ENCODE assay signal across 12 mouse cellular contexts in genomic region chr16:21315751-21316151, GRCm38 (mm10).
DNase-seq lines count a peak whose midpoint lies in the region; ATAC-seq and TF ChIP-seq lines count a peak whose summit lies in the region.
"Had no signal": no experiment of that assay in that cellular context is flagged by ENCODE, and none has a peak within 500 bp of the region (broad histone marks: within the 10 kb centered on the region; RNA-seq: fewer than 3 reads in every experiment).

No protein-coding gene starts in this region.

- in situ Hi-C loops in Patski (cut with MboI; ENCODE audit: low pct_unique_long_range_greater_than_20kb), result no loop called here

- 30% methylated on average over 6 of the region's 6 CpGs for WGBS in limb, embryonic 14.5 days

- peaks cover 41% of the 10 kb centered on the region for H3K4me1 ChIP-seq in limb, embryonic 14.5 days (ENCODE audit: control insufficient read depth, insufficient read depth, low read length)

- ATAC-seq in Patski, result peak; percentile 18
- no peak for ATAC-seq in limb, embryonic 14.5 days (ENCODE audit: low FRiP score, low read depth)

- no peak overlapping the region for H3K4me2 ChIP-seq in limb, embryonic 14.5 days (replicated peaks; ENCODE audit: low read depth, low read length, severe bottlenecking)

- TF ChIP-seq POLR2A in limb, embryonic 14.5 days (IDR thresholded peaks at IDR 0.05; ENCODE audit: borderline replicate concordance, extremely low read depth, insufficient read depth, insufficient read length), result no peak

- no peak overlapping the region for H3K9ac ChIP-seq in limb, embryonic 14.5 days (ENCODE audit: low read depth, low read length, severe bottlenecking)
- H3K9ac ChIP-seq: liver, embryonic 14.5 days had no signal

- H3K36me3 ChIP-seq in limb, embryonic 14.5 days (ENCODE audit: control insufficient read depth, insufficient read depth, low read length), result no peaks in the 10 kb centered on the region

- H3K27ac ChIP-seq in limb, embryonic 14.5 days (replicated peaks; ENCODE audit: low read depth, low read length), result no peak overlapping the region
- H3K27ac ChIP-seq: liver, embryonic 14.5 days had no signal

- H3K9me3 ChIP-seq in limb, embryonic 14.5 days (ENCODE audit: control insufficient read depth, low read length), result no peaks in the 10 kb centered on the region

- no peak overlapping the region for H3K4me3 ChIP-seq in limb, embryonic 14.5 days (replicated peaks; ENCODE audit: low read length)

- DNase-seq in left cerebral cortex, postnatal 4 days, result peak; percentile 46
- DNase-seq in left cerebral cortex, postnatal 10 days (ENCODE audit: extremely low spot score in 1 of 2, low spot score in 2 of 2), result no peak
- DNase-seq in 3T3-L1 (ENCODE audit: low read depth, low spot score) (peak; percentile 72), Patski (ENCODE audit: low read depth, low spot score) (no peak)
- peak; percentile 41 for DNase-seq in limb, embryonic 14.5 days (ENCODE audit: low spot score)
- DNase-seq in adrenal gland, adult 2 months, result no peak
- no peak for DNase-seq in right cerebral cortex, postnatal 14 days
- DNase-seq: cerebellum, adult 8-10 months; kidney, postnatal 10 days; layer of hippocampus, postnatal 36 days; right cerebral cortex, postnatal 25 days had no signal

- no peak for TF ChIP-seq CTCF in Patski (IDR thresholded peaks at IDR 0.05)

- POLR2A ChIA-PET in Patski (lab: Charles Lee), result no interaction called here

- intact Hi-C loops in left cerebral cortex, postnatal 4 days (cut with DNase I), result loop anchor here (10.0 kb wide), 1 partner anchor 101 kb away; no protein-coding TSS in a partner anchor
- intact Hi-C loops in left cerebral cortex, postnatal 10 days (cut with DNase I), result loop anchor here (10.0 kb wide), 1 partner anchor 71 kb away; no protein-coding TSS in a partner anchor

- H3K27me3 ChIP-seq in Patski, result no peaks in the 10 kb centered on the region
- H3K27me3 ChIP-seq in limb, embryonic 14.5 days (ENCODE audit: control insufficient read depth, insufficient read depth, low read length), result no peaks in the 10 kb centered on the region

- CTCF ChIA-PET in Patski (lab: Charles Lee), result interaction anchor here (0.7 to 1.7 kb wide), 2 partner anchors 9 to 77 kb away, joined by 3 to 5 read pairs; no protein-coding TSS in a partner anchor

Comparison
In these comparisons a context has a peak if more than half of its experiments do, and no peak if none do; other contexts are left out.
1. DNase-seq: peak in left cerebral cortex, postnatal 4 days (single experiment), 3T3-L1 (single experiment) and limb, embryonic 14.5 days (single experiment); none in left cerebral cortex, postnatal 10 days (0 of 2), Patski (single experiment), adrenal gland, adult 2 months (single experiment) and right cerebral cortex, postnatal 14 days (single experiment).